Mouse (Mus musculus): ENCODE data around the gene Gm10282.

The Gm10282 gene

DNA sequence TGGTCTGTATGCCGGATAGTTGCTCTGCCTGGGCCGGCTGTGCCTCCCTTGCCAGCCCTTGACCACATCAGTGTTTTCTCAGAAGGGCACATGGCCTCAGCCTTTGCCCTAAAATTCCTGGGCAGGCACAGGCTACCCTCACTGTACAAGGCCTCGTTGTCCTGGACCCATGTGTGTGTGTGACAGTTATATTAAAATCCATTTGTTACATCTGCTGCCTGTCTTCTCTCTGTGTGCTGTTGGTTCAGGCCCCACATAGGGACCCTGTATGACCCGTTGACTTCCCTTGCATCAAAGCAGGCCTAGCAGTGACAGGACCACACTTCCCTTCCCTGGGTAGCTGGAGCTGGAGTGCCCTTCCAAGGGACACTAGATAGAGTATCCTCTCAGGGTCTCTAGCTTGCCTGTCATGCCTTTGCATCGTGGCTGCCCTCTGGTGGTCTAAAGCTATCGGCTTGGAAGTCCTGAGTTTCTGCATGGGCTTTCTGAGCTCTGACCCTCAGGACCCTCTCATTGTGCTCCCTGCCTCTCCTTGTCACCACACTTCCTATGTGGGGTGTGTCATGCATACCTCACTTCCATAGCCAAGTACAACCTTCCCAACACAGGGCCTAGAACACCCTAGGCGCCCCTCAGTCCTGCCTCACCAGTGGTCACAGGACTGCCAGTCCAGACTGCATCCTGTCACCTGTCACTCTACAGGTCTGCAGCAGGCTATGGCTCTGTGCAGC is 47.7 kb downstream of the Gm10282 start:
- peak; percentile 22 for DNase-seq

Data from right cerebral cortex, postnatal 25 days (tissue).